Mouse (Mus musculus) CH12.LX (cell line): ENCODE measurements around the gene Ptgis. TPM values are rescaled to one million over a fixed set of nuclear protein-coding genes. Genes with fewer than 3 reads are reported as not detected.

Experiments used
- DNase-seq: peaks from one replicate; pipeline ENCODE4 v3.0.0-alpha.2; 2013; ENCODE audit errors: extremely low read depth
- H3K27ac ChIP-seq: 2 replicates; pipeline ENCODE4 v1.5.1; 2012; ENCODE audit warnings: low read depth, mild to moderate bottlenecking, control low read depth, moderate library complexity; ENCODE audit not compliant: insufficient read depth
- H3K27me3 ChIP-seq: replicated peaks from 2 replicates; pipeline ENCODE3; 2012; ENCODE audit warnings: inconsistent platforms
- H3K36me3 ChIP-seq, 2 experiments: replicated peaks in 1 of 2; 2 replicates each; pipeline versions ENCODE3 to v1.6.1; 2012; ENCODE audit warnings: inconsistent platforms in 1 of 2, low read length in 1 of 2, mild to moderate bottlenecking in 1 of 2, mixed read lengths in 1 of 2, moderate library complexity in 1 of 2; ENCODE audit not compliant: control insufficient read depth in 1 of 2, insufficient read depth in 1 of 2
- H3K4me1 ChIP-seq, 2 experiments: 2 replicates each; pipeline ENCODE4 v1.6.1; 2012; ENCODE audit warnings: inconsistent platforms in 1 of 2, moderate library complexity in 1 of 2; ENCODE audit not compliant: insufficient read depth in 2 of 2, control insufficient read depth in 1 of 2
- H3K4me2 ChIP-seq: 2 replicates; pipeline ENCODE4 v1.6.1; 2012; ENCODE audit warnings: low read depth, mild to moderate bottlenecking, control low read depth; ENCODE audit not compliant: poor library complexity, insufficient read depth, severe bottlenecking
- H3K4me3 ChIP-seq, 3 experiments: fragments of 150-350 bp in 1 of 3; sonication (generic) in 1 of 3; replicated peaks in 1 of 3; 2 replicates each; pipeline versions ENCODE3 to v1.5.1; 2011 to 2012; ENCODE audit warnings: low read depth in 2 of 3, low read length in 2 of 3, mild to moderate bottlenecking in 2 of 3, moderate library complexity in 2 of 3, control low read depth in 1 of 3, improper control_type of control experiment in 1 of 3, inconsistent platforms in 1 of 3, mixed read lengths in 1 of 3; ENCODE audit not compliant: poor library complexity in 1 of 3
- H3K79me2 ChIP-seq: replicated peaks from 2 replicates; pipeline ENCODE4 v1.6.1; 2012; ENCODE audit warnings: mild to moderate bottlenecking, moderate library complexity; ENCODE audit not compliant: control insufficient read depth, poor library complexity, insufficient read depth, severe bottlenecking; ENCODE audit errors: extremely low read depth
- H3K9ac ChIP-seq: 2 replicates; pipeline ENCODE4 v1.6.1; 2012; ENCODE audit warnings: low read depth, mild to moderate bottlenecking, control low read depth, moderate library complexity; ENCODE audit not compliant: insufficient read depth
- H3K9me3 ChIP-seq: replicated peaks from 2 replicates; pipeline ENCODE3; 2012; ENCODE audit warnings: low read length, inconsistent platforms, mixed read lengths
- BHLHE40 ChIP-seq: IDR thresholded peaks from 2 replicates; pipeline ENCODE4 v1.6.1; 2011; ENCODE audit warnings: mild to moderate bottlenecking, low read depth, low read length, improper control_type of control experiment
- CHD1 ChIP-seq: IDR thresholded peaks from 2 replicates; pipeline ENCODE4 v1.6.1; 2012; ENCODE audit warnings: low read depth, low read length, improper control_type of control experiment, inconsistent platforms
- CHD2 ChIP-seq: IDR thresholded peaks from 2 replicates; pipeline ENCODE4 v1.6.1; 2011; ENCODE audit warnings: low read length, improper control_type of control experiment
- CTCF ChIP-seq, 2 experiments: IDR thresholded peaks in 1 of 2; conservative IDR thresholded peaks in 1 of 2; 2 replicates each; pipeline ENCODE4 v1.5.1; 2011 to 2012; ENCODE audit warnings: low read depth in 2 of 2, low read length in 2 of 2, improper control_type of control experiment in 1 of 2, inconsistent platforms in 1 of 2, mild to moderate bottlenecking in 1 of 2, moderate library complexity in 1 of 2
- E2F4 ChIP-seq: IDR thresholded peaks from 2 replicates; pipeline ENCODE4 v1.6.1; 2011; ENCODE audit warnings: low read depth, low read length, improper control_type of control experiment; ENCODE audit not compliant: insufficient replicate concordance
- EP300 ChIP-seq: IDR thresholded peaks from 2 replicates; pipeline ENCODE4 v1.6.1; 2011; ENCODE audit warnings: low read length, improper control_type of control experiment
- ETS1 ChIP-seq: conservative IDR thresholded peaks from 2 replicates; pipeline ENCODE4 v1.6.1; 2012; ENCODE audit warnings: low read depth, mild to moderate bottlenecking, inconsistent platforms, low read length, improper control_type of control experiment, moderate library complexity
- GABPA ChIP-seq: IDR thresholded peaks from 2 replicates; pipeline ENCODE4 v1.6.1; 2012; ENCODE audit warnings: low read depth, low read length, improper control_type of control experiment, inconsistent platforms; ENCODE audit not compliant: insufficient replicate concordance
- HCFC1 ChIP-seq: IDR thresholded peaks from 2 replicates; pipeline ENCODE4 v1.6.1; 2012; ENCODE audit warnings: low read depth, mild to moderate bottlenecking, inconsistent platforms, low read length, improper control_type of control experiment
- IRF4 ChIP-seq: IDR thresholded peaks from 2 replicates; pipeline ENCODE4 v1.6.1; 2014; ENCODE audit warnings: low read depth, mild to moderate bottlenecking, inconsistent platforms, low read length, improper control_type of control experiment
- JUND ChIP-seq: conservative IDR thresholded peaks from 2 replicates; pipeline ENCODE4 v1.6.1; 2011; ENCODE audit warnings: low read depth, low read length, improper control_type of control experiment
- KAT2A ChIP-seq: IDR thresholded peaks from 2 replicates; pipeline ENCODE4 v1.6.1; 2012; ENCODE audit warnings: low read length, improper control_type of control experiment, inconsistent platforms; ENCODE audit not compliant: insufficient replicate concordance
- MAFK ChIP-seq: IDR thresholded peaks from 2 replicates; pipeline ENCODE4 v1.6.1; 2011; ENCODE audit warnings: low read length, improper control_type of control experiment; ENCODE audit not compliant: insufficient replicate concordance
- MAX ChIP-seq: IDR thresholded peaks from 2 replicates; pipeline ENCODE4 v1.6.1; 2011; ENCODE audit warnings: low read length, improper control_type of control experiment
- MAZ ChIP-seq: IDR thresholded peaks from 2 replicates; pipeline ENCODE4 v1.6.1; 2012; ENCODE audit warnings: low read depth, mild to moderate bottlenecking, inconsistent platforms, low read length, improper control_type of control experiment, moderate library complexity
- MEF2A ChIP-seq: IDR thresholded peaks from 2 replicates; pipeline ENCODE4 v1.6.1; 2014; ENCODE audit warnings: low read depth, mild to moderate bottlenecking, inconsistent platforms, low read length, improper control_type of control experiment, borderline replicate concordance
- MYC ChIP-seq: IDR thresholded peaks from 2 replicates; pipeline ENCODE4 v1.6.1; 2011; ENCODE audit warnings: low read depth, mild to moderate bottlenecking, improper control_type of control experiment, low read length
- NELFE ChIP-seq: IDR thresholded peaks from 2 replicates; pipeline ENCODE4 v1.6.1; 2011; ENCODE audit warnings: low read depth, low read length, improper control_type of control experiment
- NRF1 ChIP-seq: IDR thresholded peaks from 2 replicates; pipeline ENCODE4 v1.6.1; 2014; ENCODE audit warnings: low read depth, mild to moderate bottlenecking, inconsistent platforms, low read length, improper control_type of control experiment, moderate library complexity
- PAX5 ChIP-seq: IDR thresholded peaks from 2 replicates; pipeline ENCODE4 v1.6.1; 2012; ENCODE audit warnings: low read length, inconsistent platforms, mixed read lengths
- POLR2A ChIP-seq: IDR thresholded peaks from 2 replicates; pipeline ENCODE4 v1.6.1; 2011; ENCODE audit warnings: low read depth, mild to moderate bottlenecking, improper control_type of control experiment, low read length
- RCOR1 ChIP-seq: conservative IDR thresholded peaks from 2 replicates; pipeline ENCODE4 v1.6.1; 2012; ENCODE audit warnings: low read depth, mild to moderate bottlenecking, inconsistent platforms, low read length, improper control_type of control experiment
- SIN3A ChIP-seq: IDR thresholded peaks from 2 replicates; pipeline ENCODE4 v1.6.1; 2012; ENCODE audit warnings: low read length, improper control_type of control experiment, inconsistent platforms
- SMC3 ChIP-seq: IDR thresholded peaks from 2 replicates; pipeline ENCODE4 v1.6.1; 2011; ENCODE audit warnings: low read depth, low read length, improper control_type of control experiment
- TBP ChIP-seq: conservative IDR thresholded peaks from 2 replicates; pipeline ENCODE4 v1.6.1; 2011; ENCODE audit warnings: low read depth, low read length, improper control_type of control experiment
- TCF12 ChIP-seq: IDR thresholded peaks from 2 replicates; pipeline ENCODE4 v1.6.1; 2014; ENCODE audit warnings: low read depth, mild to moderate bottlenecking, inconsistent platforms, low read length, improper control_type of control experiment
- UBTF ChIP-seq: IDR thresholded peaks from 2 replicates; pipeline ENCODE4 v1.6.1; 2012; ENCODE audit warnings: low read depth, mild to moderate bottlenecking, inconsistent platforms, low read length, improper control_type of control experiment, moderate library complexity
- USF2 ChIP-seq: conservative IDR thresholded peaks from 2 replicates; pipeline ENCODE4 v1.6.1; 2011; ENCODE audit warnings: low read depth, low read length, improper control_type of control experiment
- ZKSCAN1 ChIP-seq: IDR thresholded peaks from 2 replicates; pipeline ENCODE4 v1.6.1; 2012; ENCODE audit warnings: low read depth, inconsistent platforms, low read length, improper control_type of control experiment, borderline replicate concordance
- ZNF384 ChIP-seq: IDR thresholded peaks from 2 replicates; pipeline ENCODE4 v1.6.1; 2012; ENCODE audit warnings: low read depth, low read length, improper control_type of control experiment, inconsistent platforms
- dilution Hi-C: fragments of 300-500 bp; cut with MboI; formaldehyde crosslinking; loops from 2 replicates; pipeline ENCODE4 v1.14.3; 2020; ENCODE audit warnings: low sequenced_read_pairs; ENCODE audit not compliant: extremely low pct_unique_long_range_greater_than_20kb, extremely low pct_ligation_motif_present
- in situ Hi-C: fragments of 300-500 bp; cut with MboI; formaldehyde crosslinking; loops from 3 replicates; pipeline ENCODE4 v1.14.3; 2019; ENCODE audit warnings: low sequenced_read_pairs, low pct_ligation_motif_present, low pct_unique_long_range_greater_than_20kb, mixed read lengths
- polyA plus RNA-seq: library from polyadenylated mRNA; unstranded; fragments of >175 nt; gene quantifications from 2 replicates; pipeline ENCODE4 v1.2.1, GENCODE M21; 2012; ENCODE audit warnings: low read depth; ENCODE audit not compliant: insufficient read length
- total RNA-seq, 2 experiments: library from RNA; depleted of rRNA; stranded (reverse); fragments of 300-350 nt in 1 of 2; fragments of >200 nt in 1 of 2; gene quantifications; 2 replicates each; pipeline ENCODE4 v1.2.3; 2012 to 2014

Ptgis gene
- total and polyA plus RNA-seq, 3 experiments: 7.0 to 15.9 (median 13.4) TPM

DNA sequence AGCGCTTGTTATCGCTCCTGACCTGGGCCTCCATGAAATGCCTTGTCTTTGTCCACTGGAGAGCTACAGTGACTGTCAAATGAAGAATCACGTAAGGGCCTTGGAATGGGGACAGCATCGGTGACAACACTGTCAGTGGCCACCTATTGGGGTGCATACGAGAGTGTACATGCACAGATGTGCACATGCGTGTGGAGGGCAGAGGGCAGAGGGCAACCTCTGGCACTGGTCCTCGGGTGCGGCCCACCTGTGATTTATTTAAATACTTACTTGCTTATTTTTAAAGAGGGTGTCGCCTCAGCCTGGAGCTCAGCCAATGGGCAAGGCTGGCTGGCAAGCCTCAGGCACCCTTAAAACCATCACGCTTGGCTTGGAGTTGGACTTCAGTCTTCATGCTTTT lies 22.0 kb upstream of the Ptgis start:
- in situ Hi-C loops (no loop called here), dilution Hi-C loops (no loop called here)
- H3K79me2 ChIP-seq: no peaks in the 10 kb centered on the region
- H3K9me3 ChIP-seq: peaks cover 5% of the 10 kb centered on the region
- no peak for DNase-seq
- no peaks in the 10 kb centered on the region for H3K36me3 ChIP-seq
- H3K4me3 ChIP-seq: no peak overlapping the region
- no peaks in the 10 kb centered on the region for H3K27me3 ChIP-seq
- no peak for TF ChIP-seq MAZ
- no peak for TF ChIP-seq POLR2A
- no peak for TF ChIP-seq E2F4
- TF ChIP-seq TBP: no peak
- no peak for TF ChIP-seq ETS1
- TF ChIP-seq GABPA: no peak
- no peak for TF ChIP-seq TCF12
- no peak for TF ChIP-seq USF2
- no peak for TF ChIP-seq CHD1
- no peak for TF ChIP-seq CTCF (conservative IDR thresholded peaks at IDR 0.05 in 1 of 2, IDR thresholded peaks at IDR 0.05 in 1 of 2; ENCODE audit: low read depth in 2 of 2, low read length in 2 of 2)
- no peak for TF ChIP-seq MAX
- TF ChIP-seq EP300: no peak
- no peak for TF ChIP-seq UBTF
- no peak for TF ChIP-seq PAX5
- TF ChIP-seq ZNF384: no peak
- no peak for TF ChIP-seq SIN3A
- TF ChIP-seq SMC3: no peak
- TF ChIP-seq NRF1: no peak
- TF ChIP-seq IRF4: no peak
- TF ChIP-seq MYC: no peak
- H3K27ac ChIP-seq: no peak overlapping the region
- peaks cover 0 to 6% of the 10 kb centered on the region in 2 experiments; a peak in 2 of 4 replicates for H3K4me1 ChIP-seq
- no peak overlapping the region for H3K4me2 ChIP-seq
- H3K9ac ChIP-seq: no peak overlapping the region

DNA sequence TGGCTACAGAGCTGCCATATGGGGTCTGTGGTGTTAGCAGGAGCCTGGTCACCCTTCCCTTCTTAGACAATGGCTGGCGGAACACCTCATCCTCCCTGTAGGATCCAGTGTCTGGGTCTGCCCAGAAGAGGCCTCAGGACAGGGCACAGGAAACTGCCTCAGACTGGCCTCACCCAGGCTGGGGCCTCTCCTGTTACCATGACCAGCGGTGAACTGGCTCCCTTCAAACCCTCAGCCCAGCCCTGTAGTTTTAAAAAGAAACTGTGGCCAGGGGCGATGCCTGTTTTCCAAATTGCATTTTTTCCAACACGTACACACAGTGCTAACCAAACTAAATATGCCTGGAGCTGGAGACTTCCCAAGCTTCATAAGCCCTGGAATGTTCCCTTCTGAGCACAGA lies 20.7 kb upstream of the Ptgis start:
- dilution Hi-C loops: no loop called here
- H3K9me3 ChIP-seq: peaks cover 5% of the 10 kb centered on the region
- H3K27me3 ChIP-seq: no peaks in the 10 kb centered on the region
- H3K4me3 ChIP-seq: no peak overlapping the region
- no peak for DNase-seq
- H3K79me2 ChIP-seq: no peaks in the 10 kb centered on the region
- in situ Hi-C loops: no loop called here
- peaks cover 0 to 6% of the 10 kb centered on the region in 2 experiments; a peak in 2 of 4 replicates for H3K4me1 ChIP-seq
- H3K27ac ChIP-seq: no peak overlapping the region
- no peak overlapping the region for H3K4me2 ChIP-seq
- H3K9ac ChIP-seq: no peak overlapping the region
- H3K36me3 ChIP-seq: no peaks in the 10 kb centered on the region
- TF ChIP-seq HCFC1: no peak
- TF ChIP-seq POLR2A: no peak
- no peak for TF ChIP-seq CHD2
- TF ChIP-seq RCOR1: no peak
- no peak for TF ChIP-seq ZKSCAN1
- no peak for TF ChIP-seq TBP
- TF ChIP-seq CHD1: no peak
- TF ChIP-seq MAFK: no peak
- no peak for TF ChIP-seq JUND
- TF ChIP-seq SMC3: no peak
- no peak for TF ChIP-seq KAT2A
- no peak for TF ChIP-seq NRF1
- TF ChIP-seq GABPA: no peak
- no peak for TF ChIP-seq BHLHE40
- no peak for TF ChIP-seq NELFE
- TF ChIP-seq MAX: no peak
- no peak for TF ChIP-seq MEF2A
- TF ChIP-seq USF2: no peak
